Mouse (Mus musculus) brain, embryonic 14.5 days (tissue): ENCODE measurements around the gene Npnt.

Experiments used
- CTCF ChIP-seq: fragments of 200-500 bp; IDR thresholded peaks from 2 replicates; pipeline ENCODE4 v1.5.1; 2012; ENCODE audit warnings: inconsistent platforms, mild to moderate bottlenecking, moderate library complexity, borderline replicate concordance; ENCODE audit not compliant: insufficient read depth, insufficient read length; ENCODE audit errors: extremely low read depth
- POLR2A ChIP-seq: fragments of 200-500 bp; IDR thresholded peaks from 2 replicates; pipeline ENCODE4 v1.6.1; 2012; ENCODE audit warnings: mild to moderate bottlenecking, inconsistent platforms, borderline replicate concordance; ENCODE audit not compliant: poor library complexity, insufficient read depth, insufficient read length, severe bottlenecking; ENCODE audit errors: extremely low read depth

DNA sequence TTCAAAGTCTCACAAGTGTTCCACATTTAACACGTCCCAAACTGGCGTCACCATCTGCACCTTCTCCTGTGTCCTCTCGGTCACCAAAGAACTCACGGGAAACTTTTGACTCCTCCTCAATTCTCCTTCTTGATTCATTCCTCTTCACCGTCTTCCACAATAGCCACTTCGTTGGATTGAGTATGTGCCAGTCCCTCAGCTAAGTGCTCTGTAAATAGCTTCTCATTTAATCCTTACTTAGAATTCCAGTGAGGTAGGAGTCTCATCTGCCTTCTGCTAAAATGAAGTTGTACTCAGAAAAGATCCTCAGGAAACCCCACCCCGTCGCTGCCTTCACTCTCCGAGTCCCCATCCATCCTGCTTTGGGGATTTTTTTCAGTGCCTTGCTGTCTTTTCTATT, 21.9 kb downstream of the Npnt start:
- TF ChIP-seq POLR2A (no peak), CTCF (no peak)
